Mouse (Mus musculus): ENCODE measurements around the gene Fmnl2.

Gene Fmnl2

GRCm38 (mm10) chr2:52984556-52984955, 126.9 kb downstream of the Fmnl2 start:
- DNase-seq (ENCODE audit: low read depth, low spot score) = no peak

GRCm38 (mm10) chr2:52985167-52985566, 127.5 kb downstream of the Fmnl2 start:
- no peak for DNase-seq (ENCODE audit: low read depth, low spot score)

DNA sequence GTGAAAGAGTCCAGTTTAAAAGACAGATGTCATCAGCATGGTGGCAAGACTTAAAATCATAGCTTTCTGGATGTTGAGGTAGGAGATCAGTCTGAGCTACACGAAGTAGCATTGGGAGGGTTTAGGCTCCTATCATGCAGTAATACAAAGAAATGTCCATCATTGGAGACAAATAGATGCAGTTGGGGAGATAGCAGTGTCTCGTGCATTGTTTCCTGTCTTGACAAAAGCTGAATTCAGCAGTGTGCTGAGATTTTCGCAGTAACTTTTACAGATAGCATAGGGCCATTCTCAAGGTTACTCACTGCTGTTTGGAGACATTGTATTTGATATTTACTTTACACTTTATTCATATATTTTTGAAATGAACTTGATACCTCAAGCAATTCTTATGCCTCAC, 128.7 kb downstream of the Fmnl2 start:
- DNase-seq (ENCODE audit: low read depth, low spot score) = no peak

DNA sequence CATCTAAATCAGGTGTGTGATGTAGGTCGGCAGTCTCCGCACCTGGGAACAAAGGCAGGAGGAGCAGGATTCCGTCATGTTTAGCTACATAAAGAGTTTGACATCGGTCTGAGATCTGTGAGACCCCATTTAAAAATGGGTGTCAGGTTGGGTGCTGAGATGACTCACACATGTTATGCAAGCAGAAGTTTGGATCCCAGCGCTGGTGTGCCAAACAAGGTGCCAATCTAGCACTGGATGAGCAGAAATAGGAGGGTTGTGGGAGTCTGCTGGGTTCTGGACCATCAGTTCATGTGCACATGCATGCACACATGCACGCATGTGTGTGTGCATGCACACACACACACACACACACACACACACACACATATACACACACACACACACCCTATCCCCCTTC, 129.4 kb downstream of the Fmnl2 start:
- no peak for DNase-seq (ENCODE audit: low read depth, low spot score)

- DNase-seq (ENCODE audit: low read depth, low spot score) = no peak
Measured at GRCm38 (mm10) chr2:52987637-52988295, 130.1 kb downstream of the Fmnl2 start.

GRCm38 (mm10) chr2:52989316-52989715, 131.7 kb downstream of the Fmnl2 start:
- no peak for DNase-seq (ENCODE audit: low read depth, low spot score)

DNA sequence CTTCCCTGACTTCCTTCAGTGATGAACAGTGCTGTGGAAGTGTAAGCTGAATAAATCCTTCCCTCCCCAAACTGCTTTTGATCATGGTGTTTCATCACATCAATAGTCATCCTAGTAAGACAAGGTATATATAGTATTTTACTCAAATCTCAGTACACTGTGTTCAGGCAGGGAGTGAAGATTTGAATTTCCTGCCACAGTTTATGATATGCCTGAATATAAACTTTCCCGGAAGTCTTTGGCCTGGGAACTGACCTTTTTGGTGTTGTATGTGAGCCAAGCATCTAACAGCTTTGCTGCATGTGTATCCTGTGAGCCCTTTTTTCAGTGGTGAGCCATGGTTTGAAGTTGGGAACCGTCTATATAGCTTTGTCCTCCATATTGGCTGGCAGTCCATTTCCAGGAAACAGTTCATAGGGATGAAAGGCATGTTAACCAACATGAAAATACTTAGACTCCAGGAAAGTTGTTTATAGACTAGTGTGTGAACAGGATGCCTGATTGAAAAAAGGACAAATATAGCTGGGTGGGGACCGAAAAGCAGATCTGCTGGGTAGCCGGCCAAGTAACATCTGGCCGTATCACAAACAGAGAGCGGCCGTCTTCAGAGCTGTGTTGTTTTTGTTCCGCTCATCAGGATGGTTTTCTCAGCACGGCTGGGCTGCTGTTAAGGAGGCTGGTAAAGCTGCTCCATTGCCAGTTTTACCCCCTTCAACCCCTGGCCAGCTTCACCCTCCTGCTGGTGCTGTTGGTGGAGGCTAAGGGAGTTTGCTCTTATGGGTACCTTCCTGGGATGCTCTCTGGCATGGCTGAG, 133.4 kb downstream of the Fmnl2 start:
- no peak for DNase-seq (ENCODE audit: low read depth, low spot score)

- no peak for DNase-seq (ENCODE audit: low read depth, low spot score)
Measured at GRCm38 (mm10) chr2:52991688-52992194, 134.1 kb downstream of the Fmnl2 start.

- DNase-seq (ENCODE audit: low read depth, low spot score) = no peak
Measured at GRCm38 (mm10) chr2:52993241-52993640, 135.6 kb downstream of the Fmnl2 start.

- no peak for DNase-seq (ENCODE audit: low read depth, low spot score)
Measured at GRCm38 (mm10) chr2:52994526-52994925, 136.9 kb downstream of the Fmnl2 start.

GRCm38 (mm10) chr2:52997955-52998750, 140.5 kb downstream of the Fmnl2 start:
- DNase-seq (ENCODE audit: low read depth, low spot score) = no peak

DNA sequence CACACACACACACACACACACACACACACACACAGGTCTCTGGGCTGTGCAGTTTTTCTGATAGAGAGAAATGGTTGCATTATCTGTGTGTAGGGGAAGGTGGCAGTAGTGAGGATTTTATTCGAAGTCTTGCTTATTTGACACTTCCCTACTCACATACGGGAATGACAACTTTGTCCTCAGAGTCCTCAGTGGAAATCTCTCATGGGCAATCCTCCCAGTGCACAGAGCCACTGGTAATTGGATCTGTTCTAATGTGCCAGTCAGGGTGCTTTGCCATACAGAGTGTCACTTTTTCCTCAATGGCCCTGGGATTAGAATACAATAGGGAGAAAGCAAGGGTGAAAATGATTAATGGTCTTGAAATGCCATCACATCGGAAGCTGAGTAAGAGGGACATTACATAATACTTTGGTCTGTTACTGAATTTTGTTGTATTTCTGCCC, 141.9 kb downstream of the Fmnl2 start:
- no peak for DNase-seq (ENCODE audit: low read depth, low spot score)

DNA sequence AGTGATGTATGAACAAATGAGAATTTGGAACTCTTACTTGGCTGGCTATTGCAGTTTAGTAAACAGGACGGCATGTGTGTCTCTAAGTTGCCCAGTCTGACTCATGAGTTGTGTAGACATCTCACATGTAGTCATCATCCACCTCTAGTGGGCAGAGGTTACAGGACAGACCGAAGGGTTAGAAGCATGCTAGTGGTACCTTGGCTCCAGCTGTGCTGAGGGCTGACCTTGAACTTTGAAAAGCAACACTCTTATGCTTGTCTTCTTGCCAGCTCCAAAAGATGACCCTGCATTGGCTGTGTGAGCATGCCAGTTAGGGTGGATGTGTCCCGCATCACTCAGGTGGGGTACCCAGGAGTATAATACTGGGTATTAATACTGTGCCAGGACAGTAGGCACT, 142.8 kb downstream of the Fmnl2 start:
- DNase-seq (ENCODE audit: low read depth, low spot score) = no peak

DNA sequence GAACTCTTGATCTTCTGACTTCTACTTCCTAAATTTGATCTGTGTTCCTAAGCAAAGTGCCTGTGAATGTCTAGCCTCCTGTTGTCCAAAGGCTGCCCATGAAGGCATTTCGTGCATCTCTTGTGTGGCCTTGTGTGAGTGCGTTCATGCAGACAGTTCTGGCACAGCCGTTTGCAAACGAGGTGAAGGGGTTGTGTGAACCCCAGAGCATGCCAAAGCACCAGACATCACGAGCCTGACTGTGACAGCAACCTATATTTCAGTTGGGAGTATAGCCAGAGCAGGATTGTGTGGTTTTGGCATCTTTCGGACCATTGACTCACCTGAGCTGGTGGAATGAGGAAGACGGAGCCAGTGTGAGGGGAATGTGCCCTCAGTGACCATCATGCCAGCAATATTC, 148.5 kb downstream of the Fmnl2 start:
- no peak for DNase-seq (ENCODE audit: low read depth, low spot score)

GRCm38 (mm10) chr2:53007142-53007541, 149.5 kb downstream of the Fmnl2 start:
- peak; percentile 61 for DNase-seq (ENCODE audit: low read depth, low spot score)

DNA sequence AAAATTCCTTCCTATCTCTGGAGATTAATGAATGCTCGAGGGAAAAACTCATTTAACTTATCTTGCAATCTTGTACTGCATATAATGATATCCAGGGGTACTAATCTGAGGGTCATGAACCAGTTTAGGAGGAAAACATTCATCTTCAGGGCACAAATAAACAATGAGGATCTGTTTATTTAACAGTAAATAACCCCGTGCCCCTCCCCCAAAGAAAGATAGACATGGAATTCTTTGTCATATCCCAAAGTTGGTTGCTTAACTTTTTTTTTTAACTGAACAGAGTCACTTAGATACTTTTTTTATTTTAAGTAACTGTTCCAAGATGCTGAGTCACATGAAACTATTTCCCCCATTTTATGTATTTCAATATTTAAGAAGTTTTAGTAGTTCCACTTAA, 155.4 kb downstream of the Fmnl2 start:
- DNase-seq (ENCODE audit: low read depth, low spot score) = no peak

GRCm38 (mm10) chr2:53014451-53014850, 156.8 kb downstream of the Fmnl2 start:
- DNase-seq (ENCODE audit: low read depth, low spot score) = no peak

DNA sequence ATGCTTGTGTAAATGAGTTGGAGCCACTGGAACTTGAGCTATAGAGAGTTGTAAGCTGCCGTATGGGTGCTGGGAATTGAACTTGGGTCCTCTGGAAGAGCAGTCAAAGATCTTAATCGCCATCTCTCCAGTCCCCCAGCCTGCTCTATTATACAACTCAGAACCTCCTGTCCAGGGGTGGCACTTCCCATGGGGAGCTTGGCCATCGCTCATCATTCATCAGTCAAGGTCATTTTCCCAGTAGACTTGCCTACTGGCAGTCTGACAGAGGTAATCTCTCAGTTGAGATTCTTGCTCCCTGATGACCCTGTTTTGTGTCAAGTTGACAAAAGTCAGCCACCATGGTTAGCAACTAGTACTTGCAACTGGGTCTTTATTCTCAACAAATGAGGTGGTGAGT, 165.3 kb downstream of the Fmnl2 start:
- DNase-seq (ENCODE audit: low read depth, low spot score) = no peak

DNA sequence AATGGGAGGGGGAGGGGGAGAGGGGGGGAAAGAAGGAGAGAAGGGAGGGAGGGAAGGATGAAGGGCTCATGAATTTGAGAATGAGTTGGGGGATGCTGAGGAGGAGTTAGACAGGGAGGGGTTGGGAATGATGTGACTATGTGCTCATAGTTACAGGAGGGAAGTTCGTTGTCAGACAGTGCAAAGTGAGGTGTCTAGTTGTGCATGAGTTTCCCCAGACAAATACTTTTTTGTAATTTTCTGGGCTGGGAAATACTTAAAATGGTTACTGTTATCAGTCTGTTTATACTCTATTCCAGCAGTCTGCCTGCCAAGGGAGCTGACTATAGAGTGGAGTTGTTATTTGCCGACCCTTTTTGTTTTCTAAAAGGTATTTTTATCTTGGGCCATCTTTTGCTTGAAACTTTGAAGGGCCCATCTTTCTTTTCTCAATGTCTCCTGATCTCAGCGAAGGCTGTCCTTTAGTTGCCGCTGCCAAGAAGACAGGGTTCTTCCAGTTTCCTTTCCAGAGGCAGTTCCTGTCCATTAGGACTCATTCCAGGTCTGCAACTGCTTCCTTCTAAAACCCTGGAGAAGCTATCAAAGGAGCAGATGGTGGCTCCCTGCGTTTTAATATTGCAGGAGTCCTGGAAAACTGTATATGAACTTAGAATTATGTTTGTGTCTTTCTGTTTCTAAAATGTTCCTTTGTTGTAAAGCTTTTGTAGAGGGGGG, 168.6 kb downstream of the Fmnl2 start:
- DNase-seq (ENCODE audit: low read depth, low spot score) = no peak

DNA sequence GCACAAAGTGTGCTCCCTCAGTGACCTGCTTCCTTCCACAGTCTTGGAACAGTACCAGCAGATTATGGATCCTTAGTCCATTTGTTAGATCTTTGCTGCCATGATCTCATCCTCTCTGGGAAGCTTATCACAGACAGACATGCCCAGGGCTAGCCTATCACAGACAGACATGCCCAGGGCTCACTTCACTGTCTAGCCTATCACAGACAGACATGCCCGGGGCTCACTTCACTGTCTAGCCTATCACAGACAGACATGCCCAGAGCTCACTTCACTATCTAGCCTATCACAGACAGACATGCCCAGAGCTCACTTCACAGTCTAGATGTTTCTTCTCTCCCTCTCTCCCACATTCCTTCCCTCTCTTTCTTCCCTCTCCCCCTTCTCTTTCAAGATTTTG, 171.2 kb downstream of the Fmnl2 start:
- no peak for DNase-seq (ENCODE audit: low read depth, low spot score)

- no peak for DNase-seq (ENCODE audit: low read depth, low spot score)
Measured at GRCm38 (mm10) chr2:53029716-53030431, 172.2 kb downstream of the Fmnl2 start.
